Mouse (Mus musculus): Measurements from ENCODE around the gene Mrpl43. TPM values are rescaled to one million over a fixed set of nuclear protein-coding genes. Genes with fewer than 3 reads are reported as not detected.

Mrpl43 gene
- total RNA-seq, 1 experiment, result 62.7 TPM

- in situ Hi-C loops (cut with MboI; ENCODE audit: low sequenced_read_pairs in 2 of 2, unreplicated experiment in 2 of 2), result no loop called here
- Histone ChIP-seq H3K9me3 (ENCODE audit: control insufficient read depth, insufficient read depth, low read depth, low read length) (no peaks in the 10 kb centered on the region), H3K4me3 (ENCODE audit: insufficient read depth in 1 of 2, low read depth in 1 of 2, low read length in 2 of 2, poor library complexity in 1 of 2, severe bottlenecking in 1 of 2) (no peak overlapping the region), H3K27ac (ENCODE audit: insufficient read depth, low read depth, low read length, poor library complexity, severe bottlenecking) (no peak overlapping the region), H3K4me1 (ENCODE audit: control insufficient read depth in 2 of 2, insufficient read depth in 2 of 2, low read length in 2 of 2, poor library complexity in 1 of 2) (peaks cover 0 to 17% of the 10 kb centered on the region in 2 experiments; a peak in 1 of 4 replicates), H3K9ac (ENCODE audit: insufficient read depth, low read depth, low read length, poor library complexity, severe bottlenecking) (peak overlapping the region; percentile 4; the same call in 1 of the 2 replicates), H3K36me3 (ENCODE audit: control insufficient read depth, insufficient read depth, low read length, poor library complexity, severe bottlenecking) (no peaks in the 10 kb centered on the region)
- no peak for DNase-seq (ENCODE audit: low read depth, low spot score)
- TF ChIP-seq ZNF384 (IDR thresholded peaks at IDR 0.05; ENCODE audit: low read depth, low read length) (no peak), ZC3H11A (IDR thresholded peaks at IDR 0.05; ENCODE audit: borderline replicate concordance, low read depth, low read length) (no peak), CHD2 (IDR thresholded peaks at IDR 0.05; ENCODE audit: low read depth, low read length) (no peak), HCFC1 (IDR thresholded peaks at IDR 0.05; ENCODE audit: borderline replicate concordance, insufficient read depth, low read length) (no peak), MAFK (IDR thresholded peaks at IDR 0.05; ENCODE audit: insufficient read depth, low read depth, low read length) (no peak)
These were observed 42.6 kb upstream of the Mrpl43 start for GRCm38 (mm10) chr19:45048644-45049365.

- Histone ChIP-seq H3K4me1 (ENCODE audit: control insufficient read depth in 2 of 2, insufficient read depth in 2 of 2, low read length in 2 of 2, poor library complexity in 1 of 2) (peaks cover 0 to 17% of the 10 kb centered on the region in 2 experiments; a peak in 1 of 4 replicates), H3K27ac (ENCODE audit: insufficient read depth, low read depth, low read length, poor library complexity, severe bottlenecking) (no peak overlapping the region), H3K9me3 (ENCODE audit: control insufficient read depth, insufficient read depth, low read depth, low read length) (no peaks in the 10 kb centered on the region), H3K36me3 (ENCODE audit: control insufficient read depth, insufficient read depth, low read length, poor library complexity, severe bottlenecking) (no peaks in the 10 kb centered on the region), H3K9ac (ENCODE audit: insufficient read depth, low read depth, low read length, poor library complexity, severe bottlenecking) (peak overlapping the region; percentile 57; the same call in 1 of the 2 replicates), H3K4me3 (ENCODE audit: insufficient read depth in 1 of 2, low read depth in 1 of 2, low read length in 2 of 2, poor library complexity in 1 of 2, severe bottlenecking in 1 of 2) (peak overlapping the region; percentile 54 to 55)
- in situ Hi-C loops (cut with MboI; ENCODE audit: low sequenced_read_pairs in 2 of 2, unreplicated experiment in 2 of 2), result no loop called here
- no peak for DNase-seq (ENCODE audit: low read depth, low spot score)
- TF ChIP-seq ZC3H11A (IDR thresholded peaks at IDR 0.05; ENCODE audit: borderline replicate concordance, low read depth, low read length), result no peak
- TF ChIP-seq CHD2 (IDR thresholded peaks at IDR 0.05; ENCODE audit: low read depth, low read length), result no peak
- TF ChIP-seq HCFC1 (IDR thresholded peaks at IDR 0.05; ENCODE audit: borderline replicate concordance, insufficient read depth, low read length), result no peak
These were observed 41.8 kb upstream of the Mrpl43 start for GRCm38 (mm10) chr19:45047935-45048643.

GRCm38 (mm10) chr19:45047417-45047934 lies 41.2 kb upstream of the Mrpl43 start, which contains the start of gene Sfxn3:
Gene Sfxn3, plus strand, starts transcription at chr19:45047503.
- no peaks in the 10 kb centered on the region for H3K36me3 ChIP-seq (ENCODE audit: control insufficient read depth, insufficient read depth, low read length, poor library complexity, severe bottlenecking)
- H3K27ac ChIP-seq (ENCODE audit: insufficient read depth, low read depth, low read length, poor library complexity, severe bottlenecking), result no peak within 1 kb of the TSS
- H3K4me3 ChIP-seq (ENCODE audit: insufficient read depth in 1 of 2, low read depth in 1 of 2, low read length in 2 of 2, poor library complexity in 1 of 2, severe bottlenecking in 1 of 2), result peak within 1 kb of the TSS; percentile 54 to 55
- H3K9ac ChIP-seq (ENCODE audit: insufficient read depth, low read depth, low read length, poor library complexity, severe bottlenecking), result peak within 1 kb of the TSS; percentile 57
- H3K4me1 ChIP-seq (ENCODE audit: control insufficient read depth in 2 of 2, insufficient read depth in 2 of 2, low read length in 2 of 2, poor library complexity in 1 of 2), result peaks cover 0 to 17% of the 10 kb centered on the region in 2 experiments; a peak in 1 of 4 replicates
- peak; percentile 85 for DNase-seq (ENCODE audit: low read depth, low spot score)
- TF ChIP-seq ZNF384 (IDR thresholded peaks at IDR 0.05; ENCODE audit: low read depth, low read length) (no peak), HCFC1 (IDR thresholded peaks at IDR 0.05; ENCODE audit: borderline replicate concordance, insufficient read depth, low read length) (no peak), ZC3H11A (IDR thresholded peaks at IDR 0.05; ENCODE audit: borderline replicate concordance, low read depth, low read length) (no peak), MAFK (IDR thresholded peaks at IDR 0.05; ENCODE audit: insufficient read depth, low read depth, low read length) (no peak), CHD2 (IDR thresholded peaks at IDR 0.05; ENCODE audit: low read depth, low read length) (no peak)
- no peaks in the 10 kb centered on the region for H3K9me3 ChIP-seq (ENCODE audit: control insufficient read depth, insufficient read depth, low read depth, low read length)
- in situ Hi-C loops (cut with MboI; ENCODE audit: low sequenced_read_pairs in 2 of 2, unreplicated experiment in 2 of 2), result no loop called here

- in situ Hi-C loops (cut with MboI; ENCODE audit: low sequenced_read_pairs in 2 of 2, unreplicated experiment in 2 of 2), result no loop called here
- Histone ChIP-seq H3K4me1 (ENCODE audit: control insufficient read depth in 2 of 2, insufficient read depth in 2 of 2, low read length in 2 of 2, poor library complexity in 1 of 2) (peaks cover 0 to 17% of the 10 kb centered on the region in 2 experiments; a peak in 1 of 4 replicates), H3K36me3 (ENCODE audit: control insufficient read depth, insufficient read depth, low read length, poor library complexity, severe bottlenecking) (no peaks in the 10 kb centered on the region), H3K9me3 (ENCODE audit: control insufficient read depth, insufficient read depth, low read depth, low read length) (no peaks in the 10 kb centered on the region), H3K27ac (ENCODE audit: insufficient read depth, low read depth, low read length, poor library complexity, severe bottlenecking) (no peak overlapping the region), H3K9ac (ENCODE audit: insufficient read depth, low read depth, low read length, poor library complexity, severe bottlenecking) (no peak overlapping the region), H3K4me3 (ENCODE audit: insufficient read depth in 1 of 2, low read depth in 1 of 2, low read length in 2 of 2, poor library complexity in 1 of 2, severe bottlenecking in 1 of 2) (peak overlapping the region; percentile 54 to 55; a peak in 2 of 4 replicates)
- peak; percentile 83 for DNase-seq (ENCODE audit: low read depth, low spot score)
- TF ChIP-seq ZC3H11A (IDR thresholded peaks at IDR 0.05; ENCODE audit: borderline replicate concordance, low read depth, low read length) (no peak), MAFK (IDR thresholded peaks at IDR 0.05; ENCODE audit: insufficient read depth, low read depth, low read length) (no peak), CHD2 (IDR thresholded peaks at IDR 0.05; ENCODE audit: low read depth, low read length) (no peak), HCFC1 (IDR thresholded peaks at IDR 0.05; ENCODE audit: borderline replicate concordance, insufficient read depth, low read length) (no peak), ZNF384 (IDR thresholded peaks at IDR 0.05; ENCODE audit: low read depth, low read length) (no peak)
These were observed 40.5 kb upstream of the Mrpl43 start for GRCm38 (mm10) chr19:45046523-45047321.
